15 mouse cellular contexts compared by ENCODE assay signal in the genomic region with DNA sequence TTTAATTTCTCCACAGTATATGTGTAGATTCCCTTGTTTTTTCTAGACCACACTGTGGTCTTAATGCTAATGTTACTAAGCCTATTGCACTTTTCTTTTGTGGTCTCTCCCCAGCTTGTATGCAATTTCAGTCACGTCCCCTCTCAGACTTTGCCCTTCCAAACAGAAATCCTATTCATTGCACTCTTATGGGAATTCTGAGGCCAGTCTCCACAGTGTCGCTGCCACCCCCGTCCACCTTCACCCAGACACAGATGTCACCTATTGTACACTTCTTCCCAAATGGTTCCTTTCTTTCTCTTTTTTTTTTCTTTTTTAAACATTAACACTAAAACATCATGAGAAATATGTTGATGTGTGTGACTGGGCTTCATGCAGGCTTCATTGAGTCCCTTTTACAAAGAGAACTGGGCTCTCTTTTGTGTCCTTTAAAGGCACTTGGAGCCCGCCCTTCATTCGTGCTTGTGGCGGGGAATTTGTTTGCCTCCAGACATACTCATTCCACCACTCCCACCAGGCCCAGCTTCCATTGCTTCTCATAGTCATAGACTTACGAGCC. TPM values are rescaled to one million over a fixed set of nuclear protein-coding genes. Genes with fewer than 3 reads are reported as not detected.
DNase-seq lines count a peak whose midpoint lies in the region; ATAC-seq lines count a peak whose summit lies in the region.
"Had no signal": no experiment of that assay in that cellular context is flagged by ENCODE, and none has a peak within 500 bp of the region (broad histone marks: within the 10 kb centered on the region; RNA-seq: fewer than 3 reads in every experiment).

No protein-coding gene starts in this region.

- no peaks in the 10 kb centered on the region for H3K4me1 ChIP-seq in heart, embryonic 11.5 days (ENCODE audit: control insufficient read depth, insufficient read depth, low read length)
- peaks cover 28% of the 10 kb centered on the region for H3K4me1 ChIP-seq in forebrain, embryonic 13.5 days
- H3K4me1 ChIP-seq in hindbrain, embryonic 14.5 days (replicated peaks; ENCODE audit: control insufficient read depth, insufficient read depth, low read length): 0 out of 2 replicates have a peak, but pooled peaks cover 7% of the 10 kb centered on the region
- peaks cover 6% of the 10 kb centered on the region; the same call in 1 of the 2 replicates for H3K4me1 ChIP-seq in midbrain, embryonic 15.5 days
- H3K4me1 ChIP-seq: limb, embryonic 15.5 days had no signal

- H3K9me3 ChIP-seq in heart, embryonic 11.5 days (replicated peaks; ENCODE audit: control insufficient read depth, low read length): no peaks in the 10 kb centered on the region
- H3K9me3 ChIP-seq in forebrain, embryonic 13.5 days (replicated peaks): no peaks in the 10 kb centered on the region
- no peaks in the 10 kb centered on the region for H3K9me3 ChIP-seq in hindbrain, embryonic 14.5 days (ENCODE audit: control insufficient read depth, low read length)
- no peaks in the 10 kb centered on the region for H3K9me3 ChIP-seq in midbrain, embryonic 15.5 days
- H3K9me3 ChIP-seq: limb, embryonic 15.5 days had no signal

- no peaks in the 10 kb centered on the region for H3K27me3 ChIP-seq in heart, embryonic 11.5 days (ENCODE audit: control insufficient read depth, insufficient read depth, low read length)
- H3K27me3 ChIP-seq in forebrain, embryonic 13.5 days: no peaks in the 10 kb centered on the region
- H3K27me3 ChIP-seq in hindbrain, embryonic 14.5 days (ENCODE audit: control insufficient read depth, insufficient read depth, low read length): no peaks in the 10 kb centered on the region
- no peaks in the 10 kb centered on the region for H3K27me3 ChIP-seq in midbrain, embryonic 15.5 days (replicated peaks)
- H3K27me3 ChIP-seq: limb, embryonic 15.5 days; Patski had no signal

- WGBS in heart, embryonic 11.5 days (ENCODE audit: insufficient replicate concordance): 80% methylated on average over 7 of the region's 7 CpGs
- 4% methylated on average over 7 of the region's 7 CpGs for WGBS in forebrain, embryonic 13.5 days
- 16% methylated on average over 7 of the region's 7 CpGs for WGBS in hindbrain, embryonic 14.5 days
- WGBS in midbrain, embryonic 15.5 days: 16% methylated on average over 7 of the region's 7 CpGs

- no peak for ATAC-seq in heart, embryonic 11.5 days (replicated peaks; ENCODE audit: insufficient number of reproducible peaks, low FRiP score, low TSS enrichment)
- ATAC-seq in forebrain, embryonic 13.5 days: peak; percentile 88
- peak; percentile 69; the same call in 1 of the 2 replicates for ATAC-seq in hindbrain, embryonic 14.5 days (ENCODE audit: low FRiP score)
- ATAC-seq in midbrain, embryonic 15.5 days (replicated peaks): peak; percentile 76
- ATAC-seq: Patski had no signal

- no peak overlapping the region for H3K9ac ChIP-seq in heart, embryonic 11.5 days (ENCODE audit: low read depth, low read length)
- no peak overlapping the region for H3K9ac ChIP-seq in forebrain, embryonic 13.5 days
- no peak overlapping the region for H3K9ac ChIP-seq in hindbrain, embryonic 14.5 days
- H3K9ac ChIP-seq in midbrain, embryonic 15.5 days: no peak overlapping the region
- H3K9ac ChIP-seq: limb, embryonic 15.5 days had no signal

- H3K36me3 ChIP-seq in heart, embryonic 11.5 days (ENCODE audit: control insufficient read depth, insufficient read depth, low read length): no peaks in the 10 kb centered on the region
- H3K36me3 ChIP-seq in forebrain, embryonic 13.5 days (ENCODE audit: poor library complexity, severe bottlenecking): no peaks in the 10 kb centered on the region
- no peaks in the 10 kb centered on the region for H3K36me3 ChIP-seq in hindbrain, embryonic 14.5 days (replicated peaks; ENCODE audit: control insufficient read depth, insufficient read depth)
- H3K36me3 ChIP-seq in midbrain, embryonic 15.5 days (replicated peaks): no peaks in the 10 kb centered on the region
- H3K36me3 ChIP-seq: limb, embryonic 15.5 days had no signal

- no peak overlapping the region for H3K27ac ChIP-seq in heart, embryonic 11.5 days (ENCODE audit: low read depth, low read length)
- peak overlapping the region; percentile 68 for H3K27ac ChIP-seq in forebrain, embryonic 13.5 days
- H3K27ac ChIP-seq in hindbrain, embryonic 14.5 days: peak overlapping the region; percentile 59; the same call in 1 of the 2 replicates
- no peak overlapping the region for H3K27ac ChIP-seq in midbrain, embryonic 15.5 days
- H3K27ac ChIP-seq: kidney, postnatal 0 days; limb, embryonic 15.5 days; macrophage had no signal

- no peak overlapping the region for H3K4me2 ChIP-seq in heart, embryonic 11.5 days
- peak overlapping the region; percentile 5; the same call in 1 of the 2 replicates for H3K4me2 ChIP-seq in forebrain, embryonic 13.5 days
- H3K4me2 ChIP-seq in hindbrain, embryonic 14.5 days (replicated peaks): no peak overlapping the region
- no peak overlapping the region for H3K4me2 ChIP-seq in midbrain, embryonic 15.5 days
- H3K4me2 ChIP-seq: limb, embryonic 15.5 days had no signal

- peak; percentile 61 for DNase-seq in heart, adult 11 months
- DNase-seq in hindbrain, embryonic 14.5 days (ENCODE audit: low spot score): no peak
- DNase-seq in heart, postnatal 4 days: no peak
- no peak for DNase-seq in kidney, adult 18-20 months
- no peak for DNase-seq in heart, adult 8-10 months (ENCODE audit: low spot score)
- DNase-seq: adrenal gland, postnatal 36 days; cerebellum, postnatal 14 days; lung, adult 2 months had no signal

- no peak overlapping the region for H3K4me3 ChIP-seq in heart, embryonic 11.5 days (ENCODE audit: low read depth, low read length)
- no peak overlapping the region for H3K4me3 ChIP-seq in forebrain, embryonic 13.5 days
- no peak overlapping the region for H3K4me3 ChIP-seq in hindbrain, embryonic 14.5 days (replicated peaks; ENCODE audit: low read length)
- no peak overlapping the region for H3K4me3 ChIP-seq in midbrain, embryonic 15.5 days
- H3K4me3 ChIP-seq: limb, embryonic 15.5 days had no signal

RNA-seq across cellular contexts. Expression of a gene that starts 6.5 kb away (rescaled TPM):
- 0.21 TPM in 1 of 2 replicates, not detected in the other for polyA plus RNA-seq in heart, embryonic 11.5 days (2014; fragmentation: Nextera tagmentation; extraction: Ambion mirVana)
- 13.6 TPM in 2 replicates for polyA plus RNA-seq in forebrain, embryonic 13.5 days (2015; fragmentation: Nextera tagmentation; extraction: Ambion mirVana)
- polyA plus RNA-seq in hindbrain, embryonic 14.5 days (2014; fragmentation: Nextera tagmentation; extraction: Ambion mirVana): 4.3 TPM in 2 replicates
- polyA plus RNA-seq in midbrain, embryonic 15.5 days (2015; fragmentation: Nextera tagmentation; extraction: Ambion mirVana): 10.0 and 11.6 TPM in 2 replicates
- total RNA-seq in heart, postnatal 4 days (2021): under 1 TPM; 0.50 to 0.57 TPM
- 1 to 10 TPM in 3 of 4 experiments, under 1 TPM in 1; 0.98 to 2.1 (median 1.6) TPM for total RNA-seq in heart, adult 8-10 months (2022)
- polyA plus RNA-seq: macrophage had no signal

Comparison
In these comparisons a context has a peak if more than half of its experiments do, and no peak if none do; other contexts are left out.
1. H3K27ac ChIP-seq: peak in forebrain, embryonic 13.5 days (single experiment) and hindbrain, embryonic 14.5 days (single experiment); none in heart, embryonic 11.5 days (single experiment) and midbrain, embryonic 15.5 days (single experiment).